Mouse (Mus musculus): ENCODE data around the gene Tada2b. TPM values are rescaled to one million over a fixed set of nuclear protein-coding genes. Genes with fewer than 3 reads are reported as not detected.

Gene Tada2b
- total RNA-seq, 1 experiment from 2014 or later: 10.8 TPM

GRCm38 (mm10) chr5:36451119-36451518, 33.0 kb downstream of the Tada2b start:
- ATAC-seq (replicated peaks; ENCODE audit: low read depth, poor library complexity, severe bottlenecking): peak; percentile 66

- ATAC-seq (replicated peaks; ENCODE audit: low read depth, poor library complexity, severe bottlenecking): no peak
Observed at GRCm38 (mm10) chr5:36449710-36450358, 34.3 kb downstream of the Tada2b start.

- no peak for ATAC-seq (replicated peaks; ENCODE audit: low read depth, poor library complexity, severe bottlenecking)
Observed at GRCm38 (mm10) chr5:36447872-36448271, 36.2 kb downstream of the Tada2b start.

GRCm38 (mm10) chr5:36446166-36446890, 37.8 kb downstream of the Tada2b start:
- ATAC-seq (replicated peaks; ENCODE audit: low read depth, poor library complexity, severe bottlenecking): no peak

- ATAC-seq (replicated peaks; ENCODE audit: low read depth, poor library complexity, severe bottlenecking): no peak
Observed at GRCm38 (mm10) chr5:36445028-36445427, 39.1 kb downstream of the Tada2b start.

- ATAC-seq (replicated peaks; ENCODE audit: low read depth, poor library complexity, severe bottlenecking): no peak
Observed at GRCm38 (mm10) chr5:36444611-36445010, 39.5 kb downstream of the Tada2b start.

GRCm38 (mm10) chr5:36440741-36441140, 43.3 kb downstream of the Tada2b start:
- no peak for ATAC-seq (replicated peaks; ENCODE audit: low read depth, poor library complexity, severe bottlenecking)

- no peak for ATAC-seq (replicated peaks; ENCODE audit: low read depth, poor library complexity, severe bottlenecking)
Observed at GRCm38 (mm10) chr5:36436858-36437257, 47.2 kb downstream of the Tada2b start.

GRCm38 (mm10) chr5:36434398-36434967, 49.6 kb downstream of the Tada2b start:
- no peak for ATAC-seq (replicated peaks; ENCODE audit: low read depth, poor library complexity, severe bottlenecking)

GRCm38 (mm10) chr5:36431711-36432110, 52.4 kb downstream of the Tada2b start:
- no peak for ATAC-seq (replicated peaks; ENCODE audit: low read depth, poor library complexity, severe bottlenecking)

- ATAC-seq (replicated peaks; ENCODE audit: low read depth, poor library complexity, severe bottlenecking): no peak
Observed at GRCm38 (mm10) chr5:36429551-36429950, 54.5 kb downstream of the Tada2b start.

- ATAC-seq (replicated peaks; ENCODE audit: low read depth, poor library complexity, severe bottlenecking): no peak
Observed at GRCm38 (mm10) chr5:36427831-36428230, 56.3 kb downstream of the Tada2b start.

- ATAC-seq (replicated peaks; ENCODE audit: low read depth, poor library complexity, severe bottlenecking): peak; percentile 62
Observed at GRCm38 (mm10) chr5:36426404-36426803, 57.7 kb downstream of the Tada2b start.

GRCm38 (mm10) chr5:36424676-36425075, 59.4 kb downstream of the Tada2b start:
- no peak for ATAC-seq (replicated peaks; ENCODE audit: low read depth, poor library complexity, severe bottlenecking)

Other genes with a start within 250 kb of the Tada2b start
- not detected in 2 replicates for gene Sorcs2, start 86.1 kb downstream of the Tada2b start, total RNA-seq (2017)
- gene Grpel1, start 19.3 kb downstream of the Tada2b start, total RNA-seq (2017): 26.7 and 37.0 TPM in 2 replicates
- 0.05 and 0.39 TPM in 2 replicates for gene Ccdc96, start 303 bp upstream of the Tada2b start, total RNA-seq (2017)
- 14.1 and 14.8 TPM in 2 replicates for gene Tbc1d14, start 109.0 kb upstream of the Tada2b start, total RNA-seq (2017)
- 28.0 and 44.8 TPM in 2 replicates for gene D5Ertd579e, start 211.7 kb upstream of the Tada2b start, total RNA-seq (2017)